Mouse (Mus musculus) MEL-GATA-1-ER (cell line): ENCODE results near the gene Nr2e3.
"Not testable (repeated sequence)": the region's sequence is repeated elsewhere in the genome, so short reads cannot be mapped to it uniquely, and the experiment has no call there.

Experiments
- DNase-seq: peaks from one replicate; pipeline ENCODE4 v3.0.0-alpha.2; 2012; ENCODE audit warnings: low read depth; ENCODE audit errors: extremely low read depth

Gene Nr2e3

DNA sequence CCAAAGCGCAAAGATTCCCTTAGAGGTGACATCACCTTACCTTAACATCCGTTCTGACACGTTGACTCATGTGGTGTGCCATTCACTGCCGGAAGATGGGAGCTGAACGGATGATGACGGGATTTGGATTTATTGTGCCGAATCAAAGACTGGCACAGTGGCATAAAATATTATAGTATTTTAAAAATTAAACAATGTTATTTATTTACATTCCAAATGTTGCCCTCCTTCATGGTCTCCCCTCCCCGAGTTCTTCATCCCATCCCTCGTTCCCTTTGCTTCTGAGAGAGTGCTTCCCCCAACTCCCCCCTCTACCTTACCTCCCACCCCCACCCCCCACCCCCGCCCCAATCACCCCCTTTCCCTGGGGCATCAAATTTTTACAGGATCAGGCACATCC, at the start of gene Nr2e3:
TSS of gene Nr2e3 (minus strand) at position 101 of the 400 bp plus-strand sequence.
- DNase-seq: no peak

GRCm38 (mm10) chr9:60008936-60009335, 48.5 kb upstream of the Nr2e3 start:
- no peak for DNase-seq

GRCm38 (mm10) chr9:60002323-60002722, 41.9 kb upstream of the Nr2e3 start:
- no peak for DNase-seq

GRCm38 (mm10) chr9:60001444-60001843, 41.0 kb upstream of the Nr2e3 start:
- no peak for DNase-seq

GRCm38 (mm10) chr9:59997725-59998124, 37.3 kb upstream of the Nr2e3 start:
- DNase-seq: no peak

DNA sequence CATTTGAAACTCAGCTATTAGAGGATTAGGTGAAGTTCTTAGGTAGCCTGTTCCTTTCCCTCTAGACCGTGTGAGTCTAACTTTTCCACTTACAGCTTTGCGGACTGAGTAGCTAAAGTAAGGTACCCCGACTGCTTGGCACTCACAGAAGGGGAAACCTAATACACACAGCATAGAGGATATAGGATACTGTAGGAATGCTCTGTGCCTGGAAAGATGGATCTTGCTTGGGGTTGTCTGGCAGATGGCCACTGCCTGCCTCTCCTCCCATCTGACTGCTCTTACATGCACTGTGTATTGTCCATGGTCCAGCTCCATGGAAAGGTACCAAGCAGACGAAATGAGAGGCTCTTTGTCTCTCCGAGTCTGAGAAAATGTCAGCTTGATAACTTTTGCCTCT, 30.9 kb upstream of the Nr2e3 start:
- no peak for DNase-seq

DNA sequence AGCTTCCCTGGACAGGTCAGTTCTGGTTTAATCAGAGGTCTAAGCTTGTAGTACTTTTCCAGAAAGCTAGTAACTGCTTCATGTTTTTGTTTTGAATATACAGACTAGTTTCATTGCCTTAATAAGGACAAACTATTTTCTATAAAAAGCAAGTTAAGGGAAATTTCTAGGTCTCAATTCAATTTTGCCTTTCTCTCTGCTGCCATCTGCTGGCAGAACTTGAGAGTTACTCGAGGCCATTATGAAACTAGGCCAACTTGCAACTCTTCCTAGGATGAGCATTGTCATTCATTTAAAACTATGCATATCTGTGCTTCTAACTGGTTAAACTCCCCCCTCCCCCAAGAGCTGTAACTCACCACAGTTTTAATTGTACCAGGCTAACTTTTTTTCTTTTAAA, 29.4 kb upstream of the Nr2e3 start:
- DNase-seq: peak; percentile 33

- no peak for DNase-seq
These were observed 25.6 kb upstream of the Nr2e3 start for GRCm38 (mm10) chr9:59985900-59986572.

GRCm38 (mm10) chr9:59981116-59981515, 20.7 kb upstream of the Nr2e3 start:
- no peak for DNase-seq

DNA sequence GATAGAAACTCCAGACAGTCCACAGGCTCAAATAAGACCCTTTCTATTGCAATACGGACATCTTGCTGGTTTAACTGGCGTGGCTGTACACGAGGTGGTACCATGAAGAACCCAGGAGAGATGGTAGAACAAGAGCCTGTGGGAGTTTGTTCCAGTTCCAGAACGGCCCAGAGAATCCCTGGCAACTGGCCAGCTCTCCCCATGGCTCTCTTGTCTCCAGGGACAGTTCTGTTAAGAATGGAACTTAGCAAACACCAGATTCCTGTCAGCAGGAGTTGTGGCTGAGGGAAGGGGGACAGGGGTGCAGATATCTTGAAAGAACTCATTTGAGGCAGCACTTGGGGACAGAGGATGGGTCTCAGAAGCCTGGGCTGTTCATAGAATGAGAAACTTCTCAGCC, 10.8 kb upstream of the Nr2e3 start:
- no peak for DNase-seq

GRCm38 (mm10) chr9:59969383-59969782, 8.9 kb upstream of the Nr2e3 start:
- DNase-seq: peak; percentile 61

DNA sequence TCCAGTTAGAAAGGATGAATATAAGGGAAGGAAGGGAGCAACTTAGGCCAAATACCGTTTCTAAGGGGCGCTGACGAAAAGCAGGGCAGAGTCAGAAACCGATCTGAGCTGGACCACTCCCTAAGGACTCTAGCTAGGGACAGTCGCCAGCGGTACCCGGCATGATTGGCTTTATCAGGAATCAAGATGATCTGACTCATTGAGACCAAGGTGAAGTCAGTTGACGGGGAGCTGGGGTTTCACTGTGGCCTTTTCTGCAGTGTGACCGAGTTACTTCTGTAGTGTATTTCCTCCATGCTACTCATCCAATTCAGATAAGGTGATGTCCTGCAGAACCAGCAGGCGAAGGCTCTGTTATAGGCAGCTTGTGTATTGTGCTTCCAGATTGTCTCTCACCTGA, 4.6 kb upstream of the Nr2e3 start:
- DNase-seq: no peak

DNA sequence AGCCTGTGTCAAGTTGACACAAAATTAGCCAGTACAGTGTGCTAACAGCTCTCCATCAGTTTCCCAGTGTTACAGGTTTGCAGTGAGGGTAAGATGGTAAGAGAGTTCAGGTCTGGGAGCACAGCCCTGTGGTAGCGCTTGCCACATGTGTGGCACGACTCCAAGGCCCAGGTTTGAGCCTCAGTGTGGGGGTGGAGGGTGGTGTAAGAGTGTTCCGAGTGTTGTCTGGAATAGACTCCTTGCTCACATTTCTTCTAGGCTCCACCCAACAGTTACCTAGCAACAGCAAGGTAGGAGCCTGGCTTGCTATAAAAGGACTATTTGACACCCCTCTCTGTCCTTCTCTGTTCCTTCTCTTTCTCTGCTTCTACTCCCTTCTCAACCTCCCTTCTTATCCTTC, 3.9 kb upstream of the Nr2e3 start:
- DNase-seq: no peak

DNA sequence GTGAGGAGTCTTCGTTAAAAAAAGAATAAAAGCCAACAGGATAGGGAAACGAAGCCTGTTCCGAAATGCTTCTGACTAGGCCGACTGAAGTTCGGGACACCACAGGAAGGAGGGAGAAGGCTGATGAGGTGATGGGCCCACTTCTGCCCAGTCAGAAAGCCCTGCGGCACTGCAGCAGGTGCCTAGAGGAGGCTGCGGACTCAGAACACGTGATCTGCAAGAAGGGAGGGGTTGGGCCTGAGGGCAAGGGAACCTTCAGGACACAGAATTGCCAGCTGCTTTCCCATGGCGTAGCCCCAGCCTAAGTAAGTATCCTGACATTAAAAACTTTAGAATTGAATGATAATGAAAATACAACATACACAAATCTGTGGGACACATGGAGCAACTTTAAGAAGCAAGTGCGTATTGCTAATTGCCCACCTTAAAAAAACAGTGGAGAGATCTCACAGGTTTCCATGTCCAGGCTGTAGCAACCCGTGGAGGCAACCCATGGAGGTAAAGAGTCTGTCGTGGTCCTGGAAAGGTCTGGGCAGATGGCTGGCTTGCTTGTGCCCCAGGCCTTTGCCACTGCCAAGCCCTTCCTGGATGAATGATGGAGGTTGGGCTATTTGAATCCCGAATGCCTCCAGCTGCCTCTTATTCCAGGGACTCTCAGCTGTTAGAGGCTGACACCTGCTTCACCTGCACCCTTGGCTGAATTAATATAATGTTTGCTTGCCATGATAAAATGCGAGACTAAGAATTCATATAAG, 919 bp upstream of the Nr2e3 start:
- no peak for DNase-seq

DNA sequence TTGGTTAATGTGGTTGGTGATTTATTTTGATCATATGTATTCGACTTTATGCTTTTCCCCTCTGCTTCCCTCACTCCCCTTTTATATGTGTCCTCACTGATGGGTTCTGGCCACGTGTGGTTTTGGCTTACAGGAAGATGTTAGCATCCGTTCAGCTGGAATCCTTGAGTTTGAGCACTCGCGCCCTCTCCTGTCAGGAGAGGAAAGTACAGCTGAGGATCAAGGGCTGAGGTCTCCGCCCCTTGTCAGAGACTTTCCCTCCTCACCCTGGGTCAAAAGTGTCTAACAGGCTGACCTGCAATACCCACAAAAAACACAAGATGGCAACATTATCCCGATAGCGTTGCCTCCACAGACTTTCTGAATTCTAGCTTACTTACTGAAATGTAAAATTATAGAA, 1.2 kb downstream of the Nr2e3 start:
- DNase-seq: peak; percentile 83

DNA sequence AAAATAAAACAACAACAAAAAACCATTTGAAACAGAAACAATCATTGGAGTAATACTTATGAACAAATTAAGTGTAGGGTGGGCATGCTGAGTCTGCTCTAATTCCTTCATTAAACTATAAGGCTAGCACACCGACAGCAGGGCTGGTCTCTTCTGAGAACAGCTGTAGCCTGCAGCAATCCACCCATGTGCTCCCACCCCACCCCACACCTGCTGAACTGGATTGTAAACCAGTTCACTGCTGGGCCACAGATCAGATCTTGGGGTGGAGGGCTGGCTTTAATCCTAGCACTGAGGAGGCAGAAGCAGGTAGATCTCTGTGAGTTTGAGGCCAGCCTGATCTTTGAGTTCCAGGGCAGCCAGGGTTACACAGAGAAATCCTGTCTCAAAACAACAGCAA, 2.3 kb downstream of the Nr2e3 start:
- not testable (repeated sequence) for DNase-seq

DNA sequence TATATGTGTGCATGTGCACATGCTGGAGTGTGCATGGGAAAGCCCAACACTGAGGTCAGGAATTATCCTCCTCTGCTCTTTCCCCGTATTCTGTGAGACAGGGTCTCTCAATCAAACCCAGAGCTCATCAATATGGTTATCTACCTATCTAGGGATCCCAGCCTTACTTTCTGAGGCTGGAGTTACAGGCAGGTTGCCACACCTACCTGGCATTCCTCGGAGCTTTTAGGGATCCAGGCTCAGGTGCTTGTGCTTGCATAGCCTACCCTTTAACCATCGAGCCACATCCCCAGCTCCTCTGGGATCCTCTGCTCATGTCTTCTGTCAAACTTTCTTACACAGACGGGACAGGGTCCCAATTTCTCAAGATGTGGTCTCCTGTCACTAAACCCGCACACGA, 4.0 kb downstream of the Nr2e3 start:
- DNase-seq: no peak

DNA sequence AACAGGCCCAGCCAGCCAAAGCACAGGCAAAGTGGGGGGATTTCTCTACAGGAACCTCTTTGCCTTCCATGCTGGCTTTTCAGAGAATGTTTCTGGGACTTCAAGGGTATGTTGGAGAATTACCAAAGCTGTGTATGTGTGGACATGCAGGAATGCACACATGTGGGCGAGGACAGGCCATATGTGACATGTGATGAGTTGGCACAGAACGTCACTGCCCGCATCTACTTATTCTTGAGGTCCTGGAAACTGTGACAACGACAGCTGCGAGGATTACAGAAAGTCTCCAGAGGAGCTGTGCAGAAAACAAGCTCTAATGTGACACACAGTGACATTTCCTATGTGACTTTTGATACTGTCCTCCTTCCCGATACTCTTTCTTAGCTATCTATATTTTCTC, 4.8 kb downstream of the Nr2e3 start:
- no peak for DNase-seq

GRCm38 (mm10) chr9:59955199-59955598, 5.3 kb downstream of the Nr2e3 start:
- DNase-seq: no peak

DNA sequence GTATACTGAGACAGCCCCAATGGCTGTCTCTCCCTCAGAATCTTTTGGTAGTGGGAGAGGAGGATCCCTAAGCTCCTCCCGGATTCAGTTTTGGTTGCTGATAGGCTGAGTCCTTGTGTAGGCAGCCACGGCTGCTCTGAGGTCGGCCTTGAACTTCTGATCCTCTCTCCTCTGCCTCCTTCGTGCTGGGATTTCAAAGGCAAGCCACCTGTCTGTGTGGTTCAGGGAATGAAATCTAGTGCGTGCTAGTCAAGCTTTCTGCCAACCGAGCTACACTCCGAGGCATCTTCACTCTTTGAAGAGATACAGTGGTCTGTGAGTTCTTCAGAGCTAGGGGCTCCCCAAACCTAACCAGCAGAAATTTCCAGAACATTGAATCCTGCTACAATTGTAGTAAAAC, 6.9 kb downstream of the Nr2e3 start:
- no peak for DNase-seq

DNA sequence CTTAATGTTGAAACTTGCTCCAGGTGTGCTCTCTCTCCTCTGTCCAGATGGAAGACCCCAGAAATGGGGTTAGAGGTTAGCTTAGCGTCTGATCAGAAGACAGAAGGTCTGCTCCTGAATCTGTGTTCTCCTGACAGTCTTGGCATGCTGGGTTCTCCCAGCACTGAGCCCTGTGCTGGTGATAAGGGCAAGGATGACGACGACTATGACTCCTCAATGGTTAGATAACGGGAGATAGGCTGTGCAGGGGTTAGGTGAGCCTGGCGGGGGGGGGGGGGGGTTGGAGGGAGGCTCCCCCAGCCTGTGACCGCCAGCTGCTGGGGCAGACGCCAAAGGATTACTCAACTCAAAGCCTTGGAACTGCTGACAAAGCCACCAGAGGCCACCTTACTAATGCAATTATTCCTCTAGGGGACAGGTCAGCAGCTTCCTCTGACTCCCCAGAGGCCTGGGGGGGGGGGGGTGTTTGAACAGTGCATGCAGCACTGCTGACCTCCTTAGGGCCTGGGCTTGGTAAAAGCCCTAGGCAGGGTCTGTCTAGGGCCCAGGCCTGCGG, 7.9 kb downstream of the Nr2e3 start:
- no peak for DNase-seq

DNA sequence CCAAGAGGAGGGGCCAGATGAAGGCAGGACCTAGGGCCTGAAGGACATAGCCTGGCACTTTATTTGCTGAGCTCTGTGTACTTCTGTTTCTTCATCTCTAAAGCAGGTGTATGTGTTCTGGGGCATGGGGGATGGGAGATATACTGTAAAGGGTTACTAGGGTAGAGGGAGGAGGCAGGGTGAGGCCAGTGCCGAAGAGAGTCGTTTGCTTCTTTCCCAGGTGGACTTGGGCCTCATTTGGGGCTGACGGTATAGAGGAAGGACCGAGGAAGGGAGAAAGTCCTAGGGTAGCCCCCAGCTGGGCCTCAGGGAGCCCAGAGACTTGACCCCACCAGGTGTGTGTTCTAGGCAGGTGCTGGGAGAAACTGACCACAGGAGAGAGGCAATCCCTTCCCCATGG, 8.5 kb downstream of the Nr2e3 start:
- DNase-seq: no peak
